Mouse (Mus musculus): ENCODE data around the gene Trex1. TPM values are rescaled to one million over a fixed set of nuclear protein-coding genes. Genes with fewer than 3 reads are reported as not detected.

Gene Trex1
- 48.4 and 60.7 TPM in 2 replicates for polyA plus RNA-seq (2012; rRNA removed)

DNA sequence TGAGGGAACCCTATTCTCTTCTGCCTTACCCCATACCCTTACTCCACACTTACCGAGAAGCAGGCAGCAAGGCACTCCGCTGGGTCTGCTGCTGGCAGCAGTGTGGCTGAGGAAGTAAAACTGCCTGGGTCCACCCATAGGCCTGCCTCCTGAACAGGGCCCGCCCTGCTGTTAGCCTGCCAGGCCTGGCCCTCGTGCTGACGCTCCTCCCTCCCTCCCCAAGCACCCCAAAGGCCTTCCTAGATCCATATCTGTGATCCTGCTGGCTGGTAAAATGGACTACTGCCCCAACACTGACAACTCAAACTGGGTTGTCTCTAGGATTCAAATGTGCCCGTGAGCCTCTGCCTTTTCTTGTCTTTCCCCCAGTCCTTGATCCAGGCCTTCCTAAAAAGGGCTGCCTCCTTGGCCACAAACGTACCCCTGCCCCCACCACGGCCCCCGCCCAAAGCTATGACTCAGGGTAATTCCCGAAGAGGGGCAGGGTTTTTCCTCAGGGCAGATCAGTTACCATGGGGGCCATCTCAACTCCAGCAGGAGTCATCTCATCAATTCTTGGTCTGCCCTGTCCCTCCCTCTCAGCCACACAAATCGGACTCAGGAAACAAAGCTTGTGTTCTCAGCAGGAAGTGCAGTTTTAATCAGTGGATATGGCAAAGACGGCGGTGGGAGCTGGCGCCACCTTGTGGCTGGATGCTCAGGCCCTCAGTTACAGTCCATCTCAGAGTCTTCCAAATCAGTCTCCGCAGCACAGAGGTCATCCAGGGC, at the start of gene Trex1:
Trex1 (minus strand) TSS at position 599 of the 768 bp plus-strand sequence.
- peak; percentile 38 for DNase-seq (ENCODE audit: low read depth)

DNA sequence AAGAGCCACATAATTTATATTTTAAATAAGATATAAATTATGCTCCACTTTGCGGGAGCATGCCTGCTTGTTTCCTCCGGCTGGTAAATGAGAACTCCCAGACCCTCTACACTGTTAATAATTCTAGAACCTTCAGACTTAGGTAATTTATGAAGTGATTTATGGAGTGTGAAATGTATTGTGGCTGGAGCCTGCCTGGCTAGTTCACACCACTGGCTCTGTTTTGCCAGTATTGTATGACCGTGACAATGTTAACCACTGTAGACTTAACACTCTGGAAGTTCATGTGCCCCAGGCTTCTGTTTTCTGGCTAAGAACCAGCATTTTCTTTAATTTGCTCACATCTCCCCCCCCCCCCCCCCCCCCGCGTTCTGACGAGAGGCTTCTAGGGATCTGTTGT, 47.8 kb upstream of the Trex1 start:
- no peak for DNase-seq (ENCODE audit: low read depth)

DNA sequence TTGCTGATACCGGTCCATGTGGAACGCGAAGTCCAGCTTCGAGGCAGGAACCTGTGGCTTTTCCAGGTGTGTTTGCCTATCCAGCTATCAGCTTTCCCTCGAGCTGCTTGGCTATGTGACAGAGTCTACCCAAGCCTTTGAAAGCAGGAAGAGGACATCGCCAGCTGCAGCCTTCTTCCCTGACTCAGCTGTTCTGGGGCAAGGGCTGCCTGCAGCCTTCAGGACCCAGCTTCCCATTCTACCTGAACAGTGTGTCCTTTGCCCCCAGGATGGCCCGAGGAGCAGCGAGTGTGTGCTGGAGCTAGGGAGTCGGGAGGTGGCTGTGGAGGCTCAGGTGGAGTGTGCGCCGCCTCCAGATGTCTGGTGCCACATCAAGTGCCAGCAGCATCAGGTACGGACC, 46.1 kb upstream of the Trex1 start:
- DNase-seq (ENCODE audit: low read depth) = no peak

DNA sequence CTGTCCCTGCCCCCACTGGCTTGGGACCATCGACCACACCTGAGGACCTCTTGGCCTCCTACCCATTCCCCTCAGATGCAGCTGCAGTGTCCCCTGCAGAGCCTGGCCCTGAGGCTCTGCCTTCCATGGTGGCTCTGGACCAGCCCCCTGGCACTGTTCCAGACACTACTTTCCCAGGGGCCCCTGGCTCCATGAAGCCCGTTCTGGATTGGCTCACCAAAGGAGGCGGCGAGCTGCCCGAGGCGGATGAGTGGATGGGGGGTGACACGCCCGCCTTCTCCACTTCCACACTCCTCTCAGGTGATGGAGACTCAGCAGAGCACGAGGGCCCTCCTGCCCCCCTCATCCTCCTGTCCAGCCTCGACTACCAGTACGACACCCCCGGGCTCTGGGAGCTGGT, 45.5 kb upstream of the Trex1 start:
- no peak for DNase-seq (ENCODE audit: low read depth)

DNA sequence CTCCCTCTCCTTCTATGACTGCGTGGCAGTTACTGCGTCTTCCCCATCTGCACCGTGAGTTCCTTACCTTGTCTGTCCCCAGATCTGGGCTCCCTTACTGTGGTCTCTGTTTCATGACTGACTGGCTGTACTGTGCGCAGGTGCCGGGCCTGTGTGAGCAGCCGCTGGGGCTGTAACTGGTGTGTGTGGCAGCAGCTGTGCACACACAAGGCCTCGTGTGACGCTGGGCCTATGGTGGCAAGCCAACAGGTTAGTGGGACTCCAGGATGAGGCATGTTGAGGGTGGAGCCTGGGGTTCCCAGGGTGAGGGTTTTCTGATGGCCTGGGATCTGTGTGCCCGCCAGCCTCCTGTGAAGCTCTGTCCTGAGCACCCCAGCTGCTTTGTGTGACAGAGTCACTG, 44.5 kb upstream of the Trex1 start:
- DNase-seq (ENCODE audit: low read depth) = no peak

DNA sequence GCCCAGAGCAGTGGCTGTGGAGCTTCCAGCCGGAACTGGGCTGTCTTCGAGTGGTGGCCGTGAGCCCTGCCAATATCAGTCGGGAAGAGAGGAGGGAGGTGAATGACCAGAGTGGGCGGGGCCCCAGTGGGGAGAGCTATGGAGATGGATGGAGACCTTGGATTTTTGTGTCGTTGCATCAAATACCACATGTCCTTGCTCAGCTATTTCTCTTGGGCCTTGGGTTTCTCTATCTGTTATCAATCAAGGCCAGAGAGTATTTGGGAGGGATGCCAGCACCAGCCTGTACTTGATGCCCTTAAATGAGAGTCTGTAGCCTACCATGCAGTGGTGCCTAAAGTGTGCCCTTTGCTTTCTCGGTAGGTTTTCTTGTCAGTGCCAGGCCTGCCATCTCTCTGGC, 43.7 kb upstream of the Trex1 start:
- DNase-seq (ENCODE audit: low read depth) = no peak

DNA sequence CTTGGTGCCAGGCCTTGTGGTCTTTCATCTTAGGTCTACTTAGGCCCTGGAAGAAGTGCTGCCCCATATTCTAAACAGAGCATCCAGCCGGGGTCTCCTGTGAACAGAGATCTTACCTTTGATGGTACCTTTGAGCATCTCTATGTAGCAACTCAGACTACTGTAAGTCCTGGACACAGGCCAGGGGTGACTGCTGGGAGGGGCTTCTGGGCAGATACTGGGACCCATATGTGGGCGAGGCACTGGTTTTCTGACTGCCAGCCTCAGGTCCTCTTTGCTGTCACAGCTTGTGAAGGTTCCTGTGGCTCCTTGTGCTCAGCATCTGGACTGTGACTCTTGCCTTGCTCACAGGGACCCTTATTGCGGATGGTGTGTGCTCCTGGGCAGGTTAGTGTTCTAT, 43.0 kb upstream of the Trex1 start:
- DNase-seq (ENCODE audit: low read depth) = no peak

DNA sequence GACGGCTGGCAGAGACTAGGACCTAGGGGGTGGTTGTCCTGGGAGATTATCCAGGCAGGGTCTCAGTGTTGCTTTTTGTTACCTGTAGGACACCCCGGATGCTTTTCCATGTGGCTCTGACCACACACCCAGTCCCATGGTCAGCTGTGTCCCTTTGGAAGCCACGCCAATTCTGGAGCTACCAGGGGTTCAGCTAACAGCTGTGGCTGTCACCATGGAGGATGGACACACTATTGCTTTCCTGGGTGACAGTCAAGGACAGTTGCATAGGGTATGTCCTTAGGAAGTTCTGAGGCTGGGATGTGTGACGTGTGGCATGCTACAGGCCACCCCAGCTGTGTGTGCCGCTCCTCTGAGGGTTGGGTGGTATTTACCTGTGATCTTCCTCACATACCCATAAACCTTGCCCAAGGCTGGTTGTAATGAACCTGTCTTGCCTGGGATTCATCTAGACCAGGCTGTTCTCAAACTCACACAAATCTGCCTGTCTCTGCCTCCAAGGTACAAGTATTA, 42.5 kb upstream of the Trex1 start:
- DNase-seq (ENCODE audit: low read depth) = no peak

DNA sequence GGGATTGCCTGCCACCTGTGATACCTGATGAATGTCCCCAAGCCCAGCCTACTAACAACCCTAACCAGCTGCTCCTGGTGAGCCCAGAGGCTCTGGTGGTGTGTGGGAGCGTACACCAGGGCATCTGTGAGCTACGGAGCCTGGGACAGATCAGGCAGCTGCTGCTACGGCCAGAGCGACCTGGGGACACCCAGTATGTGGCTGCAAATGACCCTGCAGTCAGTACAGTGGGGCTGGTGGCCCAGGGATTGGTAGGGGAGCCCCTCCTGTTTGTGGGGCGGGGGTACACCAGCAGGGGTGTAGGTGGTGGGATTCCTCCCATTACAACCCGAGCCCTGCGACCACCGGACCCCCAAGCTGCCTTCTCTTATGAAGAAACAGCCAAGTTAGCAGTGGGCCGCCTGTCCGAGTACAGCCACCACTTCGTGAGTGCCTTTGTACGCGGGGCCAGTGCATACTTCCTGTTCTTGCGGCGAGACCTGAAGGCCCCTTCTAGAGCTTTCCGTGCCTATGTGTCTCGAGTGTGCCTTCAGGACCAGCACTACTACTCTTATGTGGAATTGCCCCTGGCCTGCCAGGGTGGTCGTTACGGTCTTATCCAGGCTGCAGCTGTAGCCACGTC, 40.9 kb upstream of the Trex1 start:
- no peak for DNase-seq (ENCODE audit: low read depth)

DNA sequence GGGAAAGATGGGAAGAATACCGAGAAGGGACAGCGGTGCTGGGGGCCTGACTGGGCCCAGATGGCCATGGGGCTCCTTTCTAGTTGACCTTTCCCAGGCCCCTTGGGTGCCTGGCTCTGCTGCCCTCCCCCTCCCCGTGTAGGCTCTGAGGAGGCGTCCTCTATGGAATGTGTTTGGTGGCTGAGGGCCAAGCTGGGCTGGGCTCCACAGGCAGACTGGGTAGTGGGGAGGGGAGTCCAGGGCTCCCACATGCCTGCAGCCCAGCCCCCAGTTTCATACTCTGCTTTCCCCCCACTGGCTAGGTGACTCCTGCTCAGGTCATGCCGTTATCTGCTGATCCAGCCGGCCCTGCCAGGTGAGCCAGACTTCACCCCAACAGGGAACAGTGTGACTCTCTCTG, 39.4 kb upstream of the Trex1 start:
- DNase-seq (ENCODE audit: low read depth) = no peak

DNA sequence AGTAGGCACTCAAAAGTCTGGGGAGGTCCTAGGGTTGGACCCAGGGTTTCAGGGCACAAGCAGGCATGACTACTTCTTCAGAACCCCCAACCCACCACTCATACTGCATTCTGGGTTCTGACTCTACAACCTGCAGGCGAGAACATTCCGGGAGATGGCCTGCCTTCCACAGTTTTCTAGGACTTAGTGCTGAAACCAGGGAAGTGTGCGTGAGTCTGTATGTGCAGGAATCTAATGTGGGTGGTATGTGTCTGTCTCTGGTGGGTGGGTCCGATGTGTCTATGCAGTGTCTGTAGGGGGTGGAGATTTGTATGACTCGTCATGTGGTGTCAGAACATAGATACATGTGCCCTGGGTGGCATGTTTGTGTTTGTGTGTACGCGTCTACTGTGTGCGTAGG, 38.8 kb upstream of the Trex1 start:
- no peak for DNase-seq (ENCODE audit: low read depth)

DNA sequence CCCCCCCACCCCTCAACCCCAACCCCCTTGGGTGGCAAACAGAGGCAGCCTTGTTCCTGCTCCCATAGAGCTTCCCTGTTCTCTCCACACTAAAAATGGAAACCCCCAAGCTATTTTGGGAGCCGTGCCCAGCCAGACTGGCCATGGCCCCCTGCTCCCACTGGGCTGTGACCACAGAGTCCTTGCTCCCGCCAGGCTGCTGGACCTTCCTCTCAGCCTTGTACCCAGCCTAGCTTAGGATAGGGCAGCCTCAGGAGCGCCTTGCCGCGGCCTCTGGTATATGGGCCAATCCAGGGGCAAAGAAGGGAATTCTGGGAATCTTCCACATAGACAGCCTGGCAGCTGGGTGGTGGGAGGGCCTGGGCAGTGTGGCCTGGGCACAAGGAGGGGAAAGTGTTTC, 38.3 kb upstream of the Trex1 start:
- no peak for DNase-seq (ENCODE audit: low read depth)

DNA sequence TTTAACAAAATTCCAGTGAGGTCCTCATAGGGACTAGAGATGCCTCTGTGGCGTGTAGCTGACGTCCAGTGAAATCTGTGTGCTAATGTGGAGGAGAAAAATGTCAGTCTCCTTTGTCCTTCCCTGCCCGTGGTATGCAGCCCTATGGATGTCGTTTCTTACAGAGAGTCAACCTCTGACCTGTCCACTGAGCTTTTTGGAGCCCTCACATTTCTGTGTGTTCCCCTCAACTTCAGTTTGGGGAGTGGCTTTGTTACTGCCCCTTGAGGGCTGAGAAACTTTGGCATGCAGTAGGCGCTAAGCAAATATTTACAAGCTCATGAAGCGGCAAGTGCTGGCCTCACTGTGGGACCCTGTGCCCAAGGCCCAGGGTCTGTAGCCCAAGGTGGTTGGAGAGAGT, 37.8 kb upstream of the Trex1 start:
- no peak for DNase-seq (ENCODE audit: low read depth)

DNA sequence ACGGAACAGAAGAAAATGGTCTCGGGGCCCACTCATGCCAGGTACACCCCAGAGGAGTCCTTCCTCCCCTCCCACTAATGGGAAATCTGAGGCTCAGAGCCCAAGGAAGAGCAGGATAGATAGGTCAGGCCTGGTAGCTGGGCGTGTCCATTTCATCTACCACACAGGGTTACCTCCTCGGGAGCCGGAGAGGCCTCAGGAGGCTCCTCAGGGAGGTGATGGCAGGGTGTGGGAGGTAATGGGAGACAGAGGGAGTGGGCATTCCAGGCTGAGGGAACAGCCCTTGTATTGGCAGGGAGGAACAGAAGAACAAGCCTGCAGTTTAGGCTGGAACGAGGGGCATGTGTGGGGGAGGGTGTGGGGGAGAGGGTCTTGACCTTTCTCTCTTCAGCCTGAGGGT, 37.3 kb upstream of the Trex1 start:
- no peak for DNase-seq (ENCODE audit: low read depth)

DNA sequence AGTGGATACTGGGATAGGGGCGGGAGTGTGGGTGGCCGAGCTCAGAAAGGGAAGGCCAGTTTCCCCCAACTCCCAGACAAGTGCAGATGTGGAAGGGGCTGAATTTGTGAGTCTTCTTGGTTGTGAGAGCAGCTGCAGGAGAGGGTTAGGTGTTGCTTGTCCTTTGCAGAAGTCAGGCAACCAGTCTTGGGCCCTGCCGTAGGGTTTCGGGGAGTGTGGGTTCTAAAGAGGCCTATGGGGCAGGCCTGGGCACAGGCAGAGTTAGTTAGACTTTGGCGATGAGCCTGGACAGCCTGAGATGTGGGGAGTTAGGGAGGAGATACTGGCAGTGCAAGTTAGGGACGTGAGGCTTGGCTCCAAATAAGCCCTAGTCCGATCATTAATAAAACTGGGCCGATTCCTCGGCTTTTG, 36.7 kb upstream of the Trex1 start:
- DNase-seq (ENCODE audit: low read depth) = no peak

DNA sequence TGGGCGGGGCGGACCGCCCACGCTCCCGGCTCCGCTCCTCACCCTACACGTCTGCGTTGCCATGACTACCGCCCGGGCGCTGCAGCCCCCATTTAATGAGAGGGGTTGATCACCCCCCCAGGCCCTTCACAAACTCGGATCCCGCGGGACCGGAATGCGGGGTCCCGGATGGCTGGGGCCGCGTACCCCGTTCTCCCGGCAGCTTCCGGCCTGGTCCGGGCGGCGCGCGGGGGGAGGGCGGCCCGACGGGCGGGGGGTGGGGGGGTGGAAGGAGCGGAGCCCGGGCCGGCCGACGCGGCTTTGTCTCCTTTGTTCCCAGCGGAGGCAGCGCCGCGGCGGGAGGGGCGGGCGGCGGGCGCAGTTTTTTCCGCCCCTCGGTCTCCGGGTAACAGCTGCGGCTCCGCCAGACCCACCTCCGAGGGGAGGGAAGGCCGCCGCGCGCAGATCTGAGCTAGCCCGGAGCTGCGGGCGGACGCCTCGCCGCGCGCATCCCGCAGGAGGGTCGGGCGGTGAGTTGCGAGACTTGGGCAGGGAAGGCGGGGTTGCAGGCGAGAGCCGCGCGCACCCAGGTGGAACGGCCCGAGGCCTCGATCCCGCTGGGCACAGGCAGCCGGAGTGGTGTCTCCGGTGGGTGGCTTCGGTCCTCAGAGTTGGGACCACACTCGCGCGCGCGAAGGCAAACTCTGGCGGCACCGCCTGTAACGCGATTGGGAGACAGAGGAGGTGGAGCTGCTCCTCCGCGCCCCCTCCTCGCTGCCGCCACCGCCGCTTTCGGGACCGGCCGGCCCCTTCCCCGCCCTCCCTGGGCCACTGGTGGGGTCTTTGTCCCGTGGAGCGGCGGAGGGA, 35.8 kb upstream of the Trex1 start, which contains the start of gene Plxnb1:
Plxnb1 (plus strand) TSS at position 253 of the 846 bp plus-strand sequence.
- DNase-seq (ENCODE audit: low read depth) = no peak

DNA sequence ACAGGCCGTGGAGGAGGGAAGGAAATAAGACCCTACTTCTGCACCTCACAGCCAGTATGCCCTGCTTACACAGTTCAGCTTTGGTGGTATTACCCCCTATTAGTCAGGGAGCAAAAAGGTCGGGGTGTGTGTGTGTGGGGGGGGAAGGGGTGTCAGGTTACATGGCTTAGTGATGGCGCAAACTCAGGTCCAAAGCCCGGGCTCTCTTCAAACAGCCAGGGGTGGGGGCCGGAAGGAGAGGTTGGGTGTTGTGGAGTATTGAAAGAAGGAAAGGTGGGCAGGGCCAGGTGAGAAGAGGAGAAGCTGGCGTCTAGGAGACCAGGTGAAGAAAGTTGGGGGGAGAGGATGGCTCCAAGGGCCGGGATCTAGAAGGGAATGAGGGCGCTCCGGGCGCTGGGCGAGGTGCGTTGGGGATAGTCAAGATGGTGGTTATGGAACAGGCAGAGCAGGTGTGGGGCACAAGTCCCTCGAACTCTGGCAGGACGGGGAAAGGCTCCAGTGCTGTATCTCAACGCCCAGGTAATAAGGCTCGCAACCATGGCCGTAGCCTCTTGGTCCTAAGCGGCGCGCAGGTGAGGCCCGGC, 35.1 kb upstream of the Trex1 start:
- no peak for DNase-seq (ENCODE audit: low read depth)

DNA sequence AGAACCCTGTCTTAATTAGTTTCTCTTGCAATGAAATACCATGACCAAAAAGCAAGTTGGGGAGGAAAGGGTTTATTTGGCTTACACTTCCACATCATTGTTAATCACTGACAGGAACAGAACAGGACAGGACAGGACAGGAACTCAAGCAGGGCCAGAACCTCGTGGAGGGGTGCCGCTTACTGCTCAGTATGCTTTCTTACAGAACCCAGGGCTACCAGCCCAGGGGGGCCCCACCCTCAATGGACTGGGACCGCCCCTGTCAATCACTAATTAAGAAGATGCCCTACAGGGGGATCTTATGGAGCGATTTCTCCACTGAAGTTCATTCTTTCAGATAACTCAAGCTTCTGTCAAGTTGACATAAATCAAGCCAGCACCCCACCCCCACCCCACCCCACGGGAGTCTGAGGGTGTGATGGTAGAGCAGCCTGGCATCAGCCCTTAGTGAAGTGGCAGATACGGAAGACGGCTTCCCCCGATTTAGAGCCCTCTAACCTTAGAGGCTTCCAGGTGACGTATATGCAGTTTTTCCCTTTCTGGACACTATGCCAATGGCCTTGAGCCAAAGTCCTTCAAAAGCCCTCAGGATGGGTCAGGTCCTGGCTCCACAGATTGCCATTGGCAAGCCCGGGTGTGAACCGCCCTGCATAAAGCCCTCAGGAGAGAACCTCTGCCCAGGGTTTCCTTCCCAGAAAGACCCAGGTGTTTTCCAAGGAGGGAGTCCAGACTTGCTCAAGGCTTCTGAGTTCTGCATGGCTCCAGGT, 34.4 kb upstream of the Trex1 start:
- DNase-seq (ENCODE audit: low read depth) = no peak

DNA sequence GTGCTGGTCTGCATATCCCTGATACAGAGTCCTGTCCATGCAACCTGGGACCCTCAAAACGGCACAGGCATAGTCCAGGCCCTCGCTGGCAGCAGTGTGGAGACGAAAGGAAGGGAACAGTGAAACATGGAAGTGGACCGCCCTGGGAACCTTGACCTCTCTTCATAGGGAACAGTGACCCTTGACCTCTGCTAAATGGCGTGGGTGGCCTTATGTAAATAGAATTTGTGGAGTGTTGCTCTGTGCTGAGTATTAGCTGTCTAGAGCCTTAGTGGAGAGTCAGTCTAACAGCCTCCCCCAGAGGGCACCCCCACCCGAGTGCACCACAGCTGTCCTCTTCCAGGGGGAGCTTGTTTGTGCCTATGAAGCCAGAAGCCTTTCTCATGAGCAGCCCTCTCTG, 33.3 kb upstream of the Trex1 start:
- DNase-seq (ENCODE audit: low read depth) = no peak

DNA sequence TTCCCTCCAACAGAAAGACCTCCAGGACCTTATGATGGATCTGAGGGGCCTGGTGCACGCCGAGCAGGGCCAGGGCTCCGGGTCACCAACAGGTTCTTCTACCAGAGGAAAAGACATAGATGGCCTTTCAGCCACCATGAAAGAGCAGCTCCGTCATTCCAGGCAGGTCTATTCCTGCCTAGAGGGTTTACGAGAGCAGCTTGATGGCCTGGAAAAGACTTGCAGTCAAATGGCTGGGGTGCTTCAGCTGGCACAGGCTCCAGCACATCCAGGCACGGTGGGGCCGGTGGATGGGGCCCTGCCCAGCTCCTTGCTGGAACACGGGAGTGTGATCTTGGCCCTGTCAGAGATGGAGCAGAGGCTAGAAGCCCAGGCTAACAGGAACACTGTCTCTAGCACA, 32.3 kb upstream of the Trex1 start:
- no peak for DNase-seq (ENCODE audit: low read depth)

DNA sequence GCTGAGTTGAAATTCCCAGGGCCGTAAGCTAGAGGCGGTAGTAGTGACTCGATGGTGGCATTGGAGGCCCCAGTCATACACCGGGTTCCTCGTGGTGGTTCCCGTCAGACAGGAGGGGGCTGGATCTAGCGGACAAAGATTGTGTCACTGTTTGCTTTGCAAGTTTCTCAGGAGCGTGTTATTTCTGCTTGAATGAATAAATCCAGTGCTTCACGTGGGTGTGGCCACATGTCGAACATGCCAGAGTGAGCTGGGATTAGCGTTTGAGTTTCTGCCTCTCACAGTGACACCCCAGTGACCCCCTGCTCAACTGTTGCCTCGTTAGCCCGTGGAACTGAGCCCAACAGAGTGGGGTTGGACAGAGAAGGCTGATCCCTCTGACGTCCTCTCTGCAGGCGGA, 30.9 kb upstream of the Trex1 start:
- no peak for DNase-seq (ENCODE audit: low read depth)
